Comparison of ENCODE assay signal across 18 mouse cellular contexts in the genomic region with DNA sequence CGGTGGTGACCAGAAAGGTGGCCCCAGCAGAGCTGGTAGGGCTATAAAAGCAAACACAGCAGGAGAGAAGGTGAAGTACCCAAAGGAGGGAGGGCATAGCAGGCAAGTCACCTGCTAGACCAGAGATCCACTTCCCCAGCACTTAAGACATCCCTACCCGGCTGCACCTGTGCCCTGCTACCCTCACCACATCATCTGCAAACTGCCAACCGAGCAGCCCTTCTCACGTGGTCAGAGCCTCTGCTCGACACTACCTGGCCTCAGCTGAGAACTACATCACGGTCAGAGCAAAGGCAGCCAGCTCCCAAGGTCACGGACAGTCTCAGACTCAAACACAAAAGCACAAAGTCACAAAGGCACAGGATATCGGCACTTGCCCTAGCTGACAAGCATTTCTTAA.
DNase-seq lines count a peak whose midpoint lies in the region; ATAC-seq and TF ChIP-seq lines count a peak whose summit lies in the region.
"Had no signal": no experiment of that assay in that cellular context is flagged by ENCODE, and none has a peak within 500 bp of the region (broad histone marks: within the 10 kb centered on the region; RNA-seq: fewer than 3 reads in every experiment).

No protein-coding gene starts in this region.

- H3K27ac ChIP-seq in kidney, embryonic 15.5 days = no peak overlapping the region
- no peak overlapping the region for H3K27ac ChIP-seq in heart, postnatal 0 days (ENCODE audit: low read depth)
- peak overlapping the region; percentile 63 for H3K27ac ChIP-seq in stomach, postnatal 0 days (replicated peaks)
- H3K27ac ChIP-seq in layer of hippocampus, adult 2 months = no peak overlapping the region
- H3K27ac ChIP-seq: forebrain, embryonic 15.5 days; limb, embryonic 10.5 days; neural tube, embryonic 12.5 days had no signal

- TF ChIP-seq CTCF in heart, postnatal 0 days (IDR thresholded peaks at IDR 0.05; ENCODE audit: low read depth) = no peak
- no peak for TF ChIP-seq CTCF in stomach, postnatal 0 days (IDR thresholded peaks at IDR 0.05; ENCODE audit: low read depth)
- no peak for TF ChIP-seq CTCF in layer of hippocampus, adult 2 months (conservative IDR thresholded peaks at IDR 0.05)

- H3K4me3 ChIP-seq in kidney, embryonic 15.5 days (replicated peaks) = no peak overlapping the region
- no peak overlapping the region for H3K4me3 ChIP-seq in heart, postnatal 0 days (ENCODE audit: low read depth, low read length)
- no peak overlapping the region for H3K4me3 ChIP-seq in stomach, postnatal 0 days (ENCODE audit: low read depth, low read length)
- no peak overlapping the region for H3K4me3 ChIP-seq in layer of hippocampus, adult 2 months
- H3K4me3 ChIP-seq: forebrain, embryonic 15.5 days; limb, embryonic 10.5 days; neural tube, embryonic 12.5 days had no signal

- no peak overlapping the region for H3K4me2 ChIP-seq in kidney, embryonic 15.5 days
- H3K4me2 ChIP-seq in heart, postnatal 0 days (ENCODE audit: low read depth, low read length) = peak overlapping the region; percentile 37
- H3K4me2 ChIP-seq in stomach, postnatal 0 days (replicated peaks; ENCODE audit: low read depth) = peak overlapping the region; percentile 14; the same call in 1 of the 2 replicates
- H3K4me2 ChIP-seq: forebrain, embryonic 15.5 days; neural tube, embryonic 12.5 days had no signal

- no peaks in the 10 kb centered on the region for H3K9me3 ChIP-seq in kidney, embryonic 15.5 days (replicated peaks)
- H3K9me3 ChIP-seq in heart, postnatal 0 days (replicated peaks; ENCODE audit: control insufficient read depth, low read length) = peaks cover 6% of the 10 kb centered on the region; the same call in 1 of the 2 replicates
- no peaks in the 10 kb centered on the region for H3K9me3 ChIP-seq in stomach, postnatal 0 days (ENCODE audit: control insufficient read depth, low read length)
- H3K9me3 ChIP-seq: forebrain, embryonic 15.5 days; limb, embryonic 10.5 days; neural tube, embryonic 12.5 days had no signal

- no peak for TF ChIP-seq EP300 in heart, postnatal 0 days (IDR thresholded peaks at IDR 0.05; ENCODE audit: low read depth)
- TF ChIP-seq EP300 in stomach, postnatal 0 days (optimal IDR thresholded peaks at IDR 0.05) = no peak

- H3K36me3 ChIP-seq in kidney, embryonic 15.5 days = no peaks in the 10 kb centered on the region
- H3K36me3 ChIP-seq in heart, postnatal 0 days (replicated peaks; ENCODE audit: control insufficient read depth, insufficient read depth, low read length) = no peaks in the 10 kb centered on the region
- no peaks in the 10 kb centered on the region for H3K36me3 ChIP-seq in stomach, postnatal 0 days (ENCODE audit: control insufficient read depth, insufficient read depth, low read length)
- H3K36me3 ChIP-seq: forebrain, embryonic 15.5 days; limb, embryonic 10.5 days; neural tube, embryonic 12.5 days had no signal

- peak; percentile 28 for DNase-seq in kidney, adult 9 months
- peak; percentile 22 for DNase-seq in thymus, postnatal 0 days (ENCODE audit: low spot score)
- DNase-seq in thymus, postnatal 36 days = no peak
- DNase-seq in heart, postnatal 0 days (ENCODE audit: low spot score) = no peak
- no peak for DNase-seq in stomach, postnatal 0 days (ENCODE audit: low spot score)
- no peak for DNase-seq in layer of hippocampus, adult 18-20 months (ENCODE audit: low spot score in 2 of 2)
- DNase-seq in layer of hippocampus, adult 2 months (ENCODE audit: low spot score in 2 of 2) = no peak
- DNase-seq: adrenal gland, adult 2 months; cerebellum, adult 8-10 months; layer of hippocampus, adult 9-11 months; right cerebral cortex, postnatal 4 days; thymus, postnatal 25 days had no signal

- no peak for ATAC-seq in kidney, embryonic 15.5 days (replicated peaks; ENCODE audit: low FRiP score)
- no peak for ATAC-seq in heart, postnatal 0 days (ENCODE audit: insufficient read depth, low read depth)
- peak; percentile 33; the same call in 1 of the 2 replicates for ATAC-seq in stomach, postnatal 0 days (ENCODE audit: low FRiP score, low TSS enrichment)
- ATAC-seq: forebrain, embryonic 15.5 days; inflammation-experienced regulatory T-cells, adult 6 months; midbrain, embryonic 16.5 days had no signal

- H3K9ac ChIP-seq in kidney, embryonic 15.5 days = no peak overlapping the region
- H3K9ac ChIP-seq in heart, postnatal 0 days (replicated peaks; ENCODE audit: low read depth, low read length) = no peak overlapping the region; the same call in 1 of the 2 replicates
- H3K9ac ChIP-seq in stomach, postnatal 0 days (ENCODE audit: low read length) = no peak overlapping the region
- H3K9ac ChIP-seq: forebrain, embryonic 15.5 days; neural tube, embryonic 12.5 days had no signal

- H3K4me1 ChIP-seq in kidney, embryonic 15.5 days = peaks cover 16% of the 10 kb centered on the region
- peaks cover 13% of the 10 kb centered on the region for H3K4me1 ChIP-seq in heart, postnatal 0 days (ENCODE audit: control insufficient read depth, insufficient read depth)
- H3K4me1 ChIP-seq in stomach, postnatal 0 days (replicated peaks; ENCODE audit: control insufficient read depth, insufficient read depth) = no peaks in the 10 kb centered on the region; the same call in 1 of the 2 replicates
- H3K4me1 ChIP-seq: forebrain, embryonic 15.5 days had no signal

- H3K27me3 ChIP-seq in kidney, embryonic 15.5 days = no peaks in the 10 kb centered on the region
- H3K27me3 ChIP-seq in heart, postnatal 0 days (ENCODE audit: control insufficient read depth, insufficient read depth, low read length) = no peaks in the 10 kb centered on the region
- H3K27me3 ChIP-seq in stomach, postnatal 0 days (ENCODE audit: control insufficient read depth, insufficient read depth, low read length) = no peaks in the 10 kb centered on the region
- H3K27me3 ChIP-seq: forebrain, embryonic 15.5 days; neural tube, embryonic 12.5 days had no signal

- WGBS in kidney, embryonic 15.5 days = 65% methylated on average over 8 of the region's 8 CpGs
- 30% methylated on average over 8 of the region's 8 CpGs for WGBS in heart, postnatal 0 days
- 36% methylated on average over 8 of the region's 8 CpGs for WGBS in stomach, postnatal 0 days

Comparison
In these comparisons a context has a peak if more than half of its experiments do, and no peak if none do; other contexts are left out.
1. DNase-seq: peak in kidney, adult 9 months (single experiment) and thymus, postnatal 0 days (single experiment); none in thymus, postnatal 36 days (0 of 2), heart, postnatal 0 days (single experiment), stomach, postnatal 0 days (single experiment), layer of hippocampus, adult 18-20 months (0 of 2) and layer of hippocampus, adult 2 months (0 of 2).